Mouse (Mus musculus) kidney, postnatal 10 days (tissue): ENCODE results near the gene Flcn.
A peak's percentile ranks its signal among the peaks of the same experiment; 100 is the strongest.

Experiments used
- DNase-seq: peaks from one replicate; pipeline ENCODE4 v3.0.0; 2021; ENCODE audit warnings: mixed read lengths

Flcn gene

DNA sequence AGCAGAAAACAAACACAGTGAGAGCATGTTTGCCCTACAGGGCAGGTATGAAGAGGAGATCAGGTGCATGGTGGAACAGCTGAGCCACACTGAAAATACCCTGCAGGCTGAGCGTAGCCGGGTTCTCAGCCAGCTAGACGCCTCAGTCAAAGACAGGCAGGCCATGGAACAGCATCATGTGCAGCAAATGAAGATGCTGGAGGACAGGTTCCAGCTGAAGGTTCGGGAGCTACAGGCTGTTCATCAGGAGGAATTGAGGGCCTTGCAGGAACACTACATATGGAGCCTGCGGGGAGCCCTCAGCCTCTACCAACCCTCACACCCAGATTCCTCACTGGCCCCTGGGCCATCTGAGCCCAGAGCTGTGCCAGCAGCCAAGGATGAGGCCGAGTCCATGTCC is 49.0 kb downstream of the Flcn start:
- no peak for DNase-seq

GRCm38 (mm10) chr11:59759626-59760025 is 50.2 kb downstream of the Flcn start:
- no peak for DNase-seq

- DNase-seq: peak; percentile 50
Measured at GRCm38 (mm10) chr11:59759178-59759577, 50.6 kb downstream of the Flcn start.

DNA sequence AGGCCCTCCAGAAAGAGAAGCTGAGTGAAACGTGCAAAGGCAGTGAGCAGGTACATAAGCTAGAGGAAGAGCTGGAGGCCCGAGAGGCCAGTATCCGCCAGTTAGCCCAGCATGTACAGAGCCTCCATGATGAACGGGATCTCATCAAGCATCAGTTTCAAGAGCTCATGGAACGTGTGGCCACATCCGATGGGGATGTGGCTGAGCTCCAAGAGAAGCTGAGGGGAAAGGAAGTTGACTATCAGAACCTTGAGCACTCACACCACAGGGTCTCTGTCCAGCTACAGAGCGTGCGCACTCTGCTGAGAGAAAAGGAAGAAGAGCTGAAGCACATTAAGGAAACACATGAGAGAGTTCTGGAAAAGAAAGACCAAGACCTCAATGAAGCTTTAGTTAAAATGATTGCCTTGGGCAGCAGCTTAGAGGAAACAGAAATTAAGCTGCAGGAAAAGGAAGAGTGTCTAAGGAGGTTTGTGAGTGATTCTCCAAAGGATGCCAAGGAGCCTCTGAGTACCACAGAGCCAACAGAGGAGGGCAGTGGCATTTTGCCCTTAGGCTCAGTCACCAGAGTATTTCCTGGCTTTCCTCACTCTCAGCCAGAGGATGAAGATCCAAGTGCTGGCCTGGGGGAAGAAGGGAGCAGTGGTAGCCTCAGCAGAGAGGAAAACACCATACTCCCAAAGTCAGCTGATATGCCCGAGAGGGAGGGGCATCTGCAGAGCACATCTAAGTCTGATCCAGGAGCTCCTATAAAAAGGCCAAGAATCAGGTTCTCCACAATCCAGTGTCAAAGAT is 51.4 kb downstream of the Flcn start:
- DNase-seq: peak; percentile 45

- no peak for DNase-seq
Measured at GRCm38 (mm10) chr11:59756351-59756750, 53.5 kb downstream of the Flcn start.

- DNase-seq: no peak
Measured at GRCm38 (mm10) chr11:59754504-59754903, 55.3 kb downstream of the Flcn start.

GRCm38 (mm10) chr11:59749050-59749449 is 60.8 kb downstream of the Flcn start:
- DNase-seq: no peak

DNA sequence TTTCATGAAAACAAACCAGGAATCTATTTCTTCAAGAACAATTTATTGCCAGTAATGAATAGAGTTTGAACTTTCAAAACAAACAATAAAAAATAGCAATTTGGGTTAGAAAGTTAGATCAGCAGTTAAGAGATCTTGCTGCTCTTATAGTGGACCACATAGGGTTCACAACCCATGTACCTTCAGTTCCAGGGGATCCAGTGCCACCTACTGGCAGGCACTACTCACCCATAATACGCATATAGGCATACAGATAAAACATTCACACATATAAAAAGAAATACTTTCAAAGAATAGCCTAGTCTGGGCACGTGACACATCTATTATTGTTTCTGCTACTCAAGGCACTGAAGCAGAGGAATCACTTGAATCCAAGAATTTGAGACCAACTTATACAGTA is 63.2 kb downstream of the Flcn start:
- DNase-seq: peak; percentile 85

DNA sequence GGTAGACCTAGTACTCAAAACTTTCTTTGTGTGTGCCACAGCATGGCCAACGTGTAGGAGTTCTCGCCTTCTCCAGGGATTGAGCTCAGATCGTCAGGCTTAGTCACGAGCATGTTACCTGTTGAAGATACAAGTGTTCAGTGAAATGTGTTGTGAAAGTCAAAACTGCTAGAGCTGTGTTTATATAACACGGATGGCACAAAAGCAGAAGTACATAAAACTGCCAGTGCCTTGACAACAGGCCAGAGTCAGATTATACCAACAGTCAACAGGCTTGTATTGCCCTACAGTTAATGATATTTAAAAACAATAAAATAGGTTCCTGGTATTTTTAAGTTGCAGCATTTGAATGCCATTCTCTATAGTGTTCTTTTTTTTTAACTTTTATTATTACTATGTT is 64.0 kb downstream of the Flcn start:
- no peak for DNase-seq

GRCm38 (mm10) chr11:59744374-59744773 is 65.4 kb downstream of the Flcn start:
- DNase-seq: no peak

DNA sequence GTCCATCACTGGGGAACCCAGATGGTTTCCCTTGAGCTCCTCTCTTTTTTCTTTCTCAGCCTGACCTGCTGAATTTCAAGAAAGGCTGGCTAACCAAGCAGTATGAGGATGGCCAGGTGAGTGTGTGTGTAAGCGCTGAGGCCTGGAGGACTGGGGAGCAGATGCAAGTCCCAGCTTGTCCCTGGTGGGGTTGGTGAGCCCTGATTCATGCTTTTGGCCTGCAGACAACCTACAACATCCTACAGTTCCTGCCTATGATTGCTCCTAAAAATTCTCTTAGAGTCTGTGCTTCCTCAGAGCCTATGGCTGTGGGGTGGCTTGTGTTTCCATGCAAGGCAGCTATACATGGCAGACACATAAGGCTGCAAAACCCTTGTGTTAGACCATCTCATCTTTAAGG is 66.1 kb downstream of the Flcn start:
- DNase-seq: no peak

GRCm38 (mm10) chr11:59743307-59743706 is 66.5 kb downstream of the Flcn start:
- no peak for DNase-seq

GRCm38 (mm10) chr11:59741915-59742314 is 67.9 kb downstream of the Flcn start:
- DNase-seq: no peak
